ENCODE assay signal across 13 mouse cellular contexts in genomic region chr16:92794197-92794596, GRCm38 (mm10).
"Had no signal": no experiment of that assay in that cellular context is flagged by ENCODE, and none has a peak within 500 bp of the region (broad histone marks: within the 10 kb centered on the region; RNA-seq: fewer than 3 reads in every experiment).

No protein-coding gene starts in this region.

- H3K9me3 ChIP-seq: limb, embryonic 13.5 days; lung, embryonic 15.5 days; megakaryocyte, embryonic 14.5 days; midbrain, embryonic 12.5 days; stomach, embryonic 15.5 days had no signal

- H3K36me3 ChIP-seq: limb, embryonic 13.5 days; lung, embryonic 15.5 days; midbrain, embryonic 12.5 days; stomach, embryonic 15.5 days had no signal

- H3K9ac ChIP-seq: limb, embryonic 13.5 days; lung, embryonic 15.5 days; midbrain, embryonic 12.5 days; stomach, embryonic 15.5 days had no signal

- DNase-seq: kidney, adult 8-10 months; kidney, postnatal 25 days; layer of hippocampus, postnatal 36 days; lung, postnatal 14 days; right cerebral cortex, postnatal 14 days; thymus, postnatal 4 days had no signal

- H3K4me2 ChIP-seq: limb, embryonic 13.5 days; lung, embryonic 15.5 days; midbrain, embryonic 12.5 days; stomach, embryonic 15.5 days had no signal

- H3K4me1 ChIP-seq: limb, embryonic 13.5 days; lung, embryonic 15.5 days; stomach, embryonic 15.5 days had no signal

- H3K27me3 ChIP-seq: limb, embryonic 13.5 days; lung, embryonic 15.5 days; megakaryocyte, embryonic 14.5 days; stomach, embryonic 15.5 days had no signal

- H3K27ac ChIP-seq: limb, embryonic 13.5 days; lung, embryonic 15.5 days; macrophage; midbrain, embryonic 12.5 days; stomach, embryonic 15.5 days had no signal

- H3K4me3 ChIP-seq: limb, embryonic 13.5 days; lung, embryonic 15.5 days; megakaryocyte, embryonic 14.5 days; midbrain, embryonic 12.5 days; stomach, embryonic 15.5 days had no signal

- ATAC-seq: intestine, embryonic 16.5 days had no signal
